Comparison of ENCODE assay signal across 12 mouse cellular contexts in genomic region chr3:107841370-107841769, GRCm38 (mm10). TPM values are rescaled to one million over a fixed set of nuclear protein-coding genes. Genes with fewer than 3 reads are reported as not detected.
DNase-seq lines count a peak whose midpoint lies in the region; ATAC-seq and TF ChIP-seq lines count a peak whose summit lies in the region.
"Had no signal": no experiment of that assay in that cellular context is flagged by ENCODE, and none has a peak within 500 bp of the region (broad histone marks: within the 10 kb centered on the region; RNA-seq: fewer than 3 reads in every experiment).

No protein-coding gene starts in this region.

- H3K27me3 ChIP-seq in hindbrain, embryonic 10.5 days (ENCODE audit: insufficient read depth, poor library complexity, severe bottlenecking): no peaks in the 10 kb centered on the region
- no peaks in the 10 kb centered on the region for H3K27me3 ChIP-seq in hindbrain, embryonic 16.5 days (replicated peaks; ENCODE audit: control insufficient read depth, insufficient read depth, low read length)
- no peaks in the 10 kb centered on the region for H3K27me3 ChIP-seq in heart, postnatal 0 days (ENCODE audit: control insufficient read depth, insufficient read depth, low read length)

- no peak for TF ChIP-seq CTCF in heart, postnatal 0 days (IDR thresholded peaks at IDR 0.05; ENCODE audit: low read depth)

- H3K9ac ChIP-seq in hindbrain, embryonic 16.5 days (ENCODE audit: low read depth, low read length): no peak overlapping the region
- H3K9ac ChIP-seq in heart, postnatal 0 days (replicated peaks; ENCODE audit: low read depth, low read length): no peak overlapping the region

- WGBS in hindbrain, embryonic 10.5 days: 85% methylated on average over 7 of the region's 7 CpGs
- WGBS in hindbrain, embryonic 16.5 days: 80% methylated on average over 7 of the region's 7 CpGs
- 53% methylated on average over 7 of the region's 7 CpGs for WGBS in heart, postnatal 0 days

- ATAC-seq in hindbrain, embryonic 16.5 days: no peak
- ATAC-seq in heart, postnatal 0 days (ENCODE audit: insufficient read depth, low read depth): peak; percentile 51; the same call in 1 of the 2 replicates
- ATAC-seq: intestine, embryonic 16.5 days; midbrain, embryonic 16.5 days had no signal

- no peak overlapping the region for H3K4me2 ChIP-seq in hindbrain, embryonic 16.5 days (ENCODE audit: low read length)
- H3K4me2 ChIP-seq in heart, postnatal 0 days (ENCODE audit: low read depth, low read length): no peak overlapping the region

- H3K36me3 ChIP-seq in hindbrain, embryonic 10.5 days: no peaks in the 10 kb centered on the region
- no peaks in the 10 kb centered on the region for H3K36me3 ChIP-seq in hindbrain, embryonic 16.5 days (ENCODE audit: control insufficient read depth, insufficient read depth, low read length)
- no peaks in the 10 kb centered on the region for H3K36me3 ChIP-seq in heart, postnatal 0 days (replicated peaks; ENCODE audit: control insufficient read depth, insufficient read depth, low read length)

- no peak for DNase-seq in hindbrain, embryonic 10.5 days (ENCODE audit: low spot score)
- DNase-seq in 3T3-L1 (ENCODE audit: low read depth, low spot score) (peak; percentile 48), adipocyte (ENCODE audit: low spot score) (peak; percentile 47)
- DNase-seq in heart, postnatal 0 days (ENCODE audit: low spot score): no peak
- DNase-seq in frontal cortex, postnatal 36 days (ENCODE audit: low spot score in 2 of 2): no peak
- no peak for DNase-seq in lung, postnatal 10 days
- DNase-seq in lung, postnatal 14 days: no peak

- H3K27ac ChIP-seq in hindbrain, embryonic 10.5 days: 0 out of 2 replicates have a peak overlapping the region, but pooled peaks have one; percentile 13
- no peak overlapping the region for H3K27ac ChIP-seq in hindbrain, embryonic 16.5 days (ENCODE audit: low read depth, low read length)
- no peak overlapping the region; the same call in 1 of the 2 replicates for H3K27ac ChIP-seq in heart, postnatal 0 days (ENCODE audit: low read depth)

- H3K4me3 ChIP-seq in hindbrain, embryonic 10.5 days: no peak overlapping the region
- no peak overlapping the region for H3K4me3 ChIP-seq in hindbrain, embryonic 16.5 days (ENCODE audit: low read length)
- H3K4me3 ChIP-seq in heart, postnatal 0 days (ENCODE audit: low read depth, low read length): no peak overlapping the region

- H3K4me1 ChIP-seq in hindbrain, embryonic 10.5 days (replicated peaks): peaks cover 17% of the 10 kb centered on the region; the same call in 1 of the 2 replicates
- peaks cover 7% of the 10 kb centered on the region; the same call in 1 of the 2 replicates for H3K4me1 ChIP-seq in hindbrain, embryonic 16.5 days (ENCODE audit: control insufficient read depth, insufficient read depth, low read depth, low read length)
- H3K4me1 ChIP-seq in heart, postnatal 0 days (ENCODE audit: control insufficient read depth, insufficient read depth): peaks cover 13% of the 10 kb centered on the region; the same call in 1 of the 2 replicates

- no peaks in the 10 kb centered on the region for H3K9me3 ChIP-seq in hindbrain, embryonic 10.5 days
- no peaks in the 10 kb centered on the region for H3K9me3 ChIP-seq in hindbrain, embryonic 16.5 days (ENCODE audit: control insufficient read depth, low read length)
- H3K9me3 ChIP-seq in heart, postnatal 0 days (replicated peaks; ENCODE audit: control insufficient read depth, low read length): no peaks in the 10 kb centered on the region

- TF ChIP-seq EP300 in heart, postnatal 0 days (IDR thresholded peaks at IDR 0.05; ENCODE audit: low read depth): no peak

RNA-seq across cellular contexts. Expression of gene Eps8l3, which starts 35.7 kb away (rescaled TPM):
- polyA plus RNA-seq in hindbrain, embryonic 10.5 days (2016; fragmentation: Nextera tagmentation; extraction: Ambion mirVana): not detected in 2 replicates
- polyA plus RNA-seq in hindbrain, embryonic 16.5 days (2015; fragmentation: Nextera tagmentation; extraction: Ambion mirVana): not detected in 2 replicates
- not detected in 2 replicates for total RNA-seq in heart, postnatal 0 days (2014; rRNA removed; ENCODE audit: low replicate concordance)
- polyA plus RNA-seq in heart, postnatal 0 days (2015; fragmentation: Nextera tagmentation; extraction: Ambion mirVana): not detected in 2 replicates
- total RNA-seq: layer of hippocampus, postnatal 14 days had no signal
- polyA plus RNA-seq: lung, embryonic 16.5 days; midbrain, embryonic 16.5 days had no signal

RNA-seq across cellular contexts. Expression of gene Gstm5, which starts 54.3 kb away (rescaled TPM):
- polyA plus RNA-seq in hindbrain, embryonic 10.5 days (2016; fragmentation: Nextera tagmentation; extraction: Ambion mirVana): 219 and 233 TPM in 2 replicates
- polyA plus RNA-seq in hindbrain, embryonic 16.5 days (2015; fragmentation: Nextera tagmentation; extraction: Ambion mirVana): 270 and 292 TPM in 2 replicates
- total RNA-seq in heart, postnatal 0 days (2014; rRNA removed; ENCODE audit: low replicate concordance): 81.9 and 98.4 TPM in 2 replicates
- polyA plus RNA-seq in heart, postnatal 0 days (2015; fragmentation: Nextera tagmentation; extraction: Ambion mirVana): 132 and 138 TPM in 2 replicates

Comparison
In these comparisons a context has a peak if more than half of its experiments do, and no peak if none do; other contexts are left out.
1. DNase-seq: peak in 3T3-L1 (single experiment) and adipocyte (single experiment); none in hindbrain, embryonic 10.5 days (single experiment), heart, postnatal 0 days (single experiment), frontal cortex, postnatal 36 days (0 of 2), lung, postnatal 10 days (single experiment) and lung, postnatal 14 days (single experiment).